Mouse (Mus musculus) gastrocnemius, postnatal 4 days (tissue): ENCODE measurements around the gene Mocs3. TPM values are rescaled to one million over a fixed set of nuclear protein-coding genes. Genes with fewer than 3 reads are reported as not detected.

Source experiments
- total RNA-seq, 2 experiments: library from RNA; stranded (reverse); gene quantifications; 2 replicates each; pipeline ENCODE4 v1.2.3; 2021

Mocs3 gene
- total RNA-seq, 2 experiments from 2014 or later, result 5.4 to 6.1 TPM

Other genes starting within 250 kb of the Mocs3 start
- gene Ripor3, start 220.0 kb upstream of the Mocs3 start, total RNA-seq, result 1 to 10 TPM; 5.7 to 7.9 TPM
- gene Pard6b, start 149.6 kb upstream of the Mocs3 start, total RNA-seq, result 1 to 10 TPM; 1.7 TPM
- 10 to 100 TPM; 48.9 to 49.4 TPM for gene Adnp, start 23.5 kb upstream of the Mocs3 start, total RNA-seq
- 10 to 100 TPM; 23.3 to 26.0 TPM for gene Gm20716, start 258 bp upstream of the Mocs3 start, total RNA-seq
- 10 to 100 TPM; 61.7 to 63.9 TPM for gene Dpm1, start within 50 bp of the Mocs3 start, total RNA-seq
- gene Kcng1, start 51.1 kb downstream of the Mocs3 start, total RNA-seq, result under 1 TPM; 0.10 to 0.20 TPM